Mouse (Mus musculus): Measurements from ENCODE around the gene Cnot2. TPM values are rescaled to one million over a fixed set of nuclear protein-coding genes. Genes with fewer than 3 reads are reported as not detected.
A peak's percentile ranks its signal among the peaks of the same experiment; 100 is the strongest.
"Not testable (repeated sequence)": the region's sequence is repeated elsewhere in the genome, so short reads cannot be mapped to it uniquely, and the experiment has no call there.

Gene Cnot2
- polyA plus RNA-seq, 1 experiment from 2014 or later, result 76.3 TPM

GRCm38 (mm10) chr10:116580591-116581358 is 536 bp downstream of the Cnot2 start:
- ATAC-seq, result peak; percentile 85
- Histone ChIP-seq H3K9ac (ENCODE audit: low read depth, low read length) (peak overlapping the region; percentile 97), H3K27me3 (replicated peaks; ENCODE audit: control insufficient read depth, insufficient read depth, low read length) (no peaks in the 10 kb centered on the region), H3K4me2 (ENCODE audit: low read length) (peak overlapping the region; percentile 58), H3K4me1 (ENCODE audit: control insufficient read depth, insufficient read depth, low read depth, low read length) (peaks cover 10% of the 10 kb centered on the region), H3K9me3 (ENCODE audit: control insufficient read depth, low read length) (no peaks in the 10 kb centered on the region), H3K27ac (ENCODE audit: low read depth, low read length) (peak overlapping the region; percentile 98), H3K4me3 (ENCODE audit: low read length) (peak overlapping the region; percentile 79), H3K36me3 (ENCODE audit: control insufficient read depth, insufficient read depth, low read length) (peaks cover 9% of the 10 kb centered on the region)
- WGBS, result under 1% methylated on average over 38 of the region's 71 CpGs

- peaks cover 3% of the 10 kb centered on the region for H3K36me3 ChIP-seq (ENCODE audit: control insufficient read depth, insufficient read depth, low read length)
- no peak overlapping the region for H3K9ac ChIP-seq (ENCODE audit: low read depth, low read length)
- H3K9me3 ChIP-seq (ENCODE audit: control insufficient read depth, low read length), result no peaks in the 10 kb centered on the region
- no peak overlapping the region for H3K4me3 ChIP-seq (ENCODE audit: low read length)
- peak overlapping the region; percentile 58; the same call in 1 of the 2 replicates for H3K4me2 ChIP-seq (ENCODE audit: low read length)
- H3K27ac ChIP-seq (ENCODE audit: low read depth, low read length), result no peak overlapping the region
- H3K4me1 ChIP-seq (ENCODE audit: control insufficient read depth, insufficient read depth, low read depth, low read length), result peaks cover 10% of the 10 kb centered on the region
- no peak for ATAC-seq
- no peaks in the 10 kb centered on the region for H3K27me3 ChIP-seq (replicated peaks; ENCODE audit: control insufficient read depth, insufficient read depth, low read length)
Measured at GRCm38 (mm10) chr10:116579478-116579877, 1.8 kb downstream of the Cnot2 start.

GRCm38 (mm10) chr10:116578375-116578774 is 2.9 kb downstream of the Cnot2 start:
- Histone ChIP-seq H3K4me3 (ENCODE audit: low read length) (no peak overlapping the region), H3K4me1 (ENCODE audit: control insufficient read depth, insufficient read depth, low read depth, low read length) (peaks cover 10% of the 10 kb centered on the region), H3K27ac (ENCODE audit: low read depth, low read length) (no peak overlapping the region), H3K9ac (ENCODE audit: low read depth, low read length) (no peak overlapping the region), H3K36me3 (ENCODE audit: control insufficient read depth, insufficient read depth, low read length) (no peaks in the 10 kb centered on the region), H3K27me3 (replicated peaks; ENCODE audit: control insufficient read depth, insufficient read depth, low read length) (no peaks in the 10 kb centered on the region), H3K9me3 (ENCODE audit: control insufficient read depth, low read length) (no peaks in the 10 kb centered on the region), H3K4me2 (ENCODE audit: low read length) (no peak overlapping the region)
- ATAC-seq, result no peak

GRCm38 (mm10) chr10:116577181-116577580 is 4.1 kb downstream of the Cnot2 start:
- ATAC-seq, result no peak
- no peaks in the 10 kb centered on the region for H3K27me3 ChIP-seq (replicated peaks; ENCODE audit: control insufficient read depth, insufficient read depth, low read length)
- no peak overlapping the region for H3K9ac ChIP-seq (ENCODE audit: low read depth, low read length)
- no peak overlapping the region for H3K27ac ChIP-seq (ENCODE audit: low read depth, low read length)
- H3K4me1 ChIP-seq (ENCODE audit: control insufficient read depth, insufficient read depth, low read depth, low read length), result peaks cover 5% of the 10 kb centered on the region
- H3K36me3 ChIP-seq (ENCODE audit: control insufficient read depth, insufficient read depth, low read length), result no peaks in the 10 kb centered on the region
- 87% methylated on average over 3 of the region's 3 CpGs for WGBS
- H3K9me3 ChIP-seq (ENCODE audit: control insufficient read depth, low read length), result no peaks in the 10 kb centered on the region
- no peak overlapping the region for H3K4me3 ChIP-seq (ENCODE audit: low read length)
- H3K4me2 ChIP-seq (ENCODE audit: low read length), result no peak overlapping the region

GRCm38 (mm10) chr10:116576071-116576470 is 5.2 kb downstream of the Cnot2 start:
- not testable (repeated sequence) for H3K4me1 ChIP-seq (ENCODE audit: control insufficient read depth, insufficient read depth, low read depth, low read length); H3K36me3 ChIP-seq (ENCODE audit: control insufficient read depth, insufficient read depth, low read length); H3K9me3 ChIP-seq (ENCODE audit: control insufficient read depth, low read length); H3K27ac ChIP-seq (ENCODE audit: low read depth, low read length); H3K9ac ChIP-seq (ENCODE audit: low read depth, low read length); ATAC-seq; H3K27me3 ChIP-seq (replicated peaks; ENCODE audit: control insufficient read depth, insufficient read depth, low read length); H3K4me3 ChIP-seq (ENCODE audit: low read length); H3K4me2 ChIP-seq (ENCODE audit: low read length)
- 83% methylated on average over 2 of the region's 2 CpGs for WGBS

GRCm38 (mm10) chr10:116570526-116570925 is 10.8 kb downstream of the Cnot2 start:
- no peak for ATAC-seq
- WGBS, result 83% methylated on average over 7 of the region's 7 CpGs
- Histone ChIP-seq H3K36me3 (ENCODE audit: control insufficient read depth, insufficient read depth, low read length) (no peaks in the 10 kb centered on the region), H3K27me3 (replicated peaks; ENCODE audit: control insufficient read depth, insufficient read depth, low read length) (no peaks in the 10 kb centered on the region), H3K9ac (ENCODE audit: low read depth, low read length) (no peak overlapping the region), H3K27ac (ENCODE audit: low read depth, low read length) (no peak overlapping the region), H3K4me1 (ENCODE audit: control insufficient read depth, insufficient read depth, low read depth, low read length) (no peaks in the 10 kb centered on the region), H3K4me2 (ENCODE audit: low read length) (no peak overlapping the region), H3K9me3 (ENCODE audit: control insufficient read depth, low read length) (no peaks in the 10 kb centered on the region), H3K4me3 (ENCODE audit: low read length) (no peak overlapping the region)

- Histone ChIP-seq H3K4me3 (ENCODE audit: low read length) (no peak overlapping the region), H3K27me3 (replicated peaks; ENCODE audit: control insufficient read depth, insufficient read depth, low read length) (no peaks in the 10 kb centered on the region), H3K9ac (ENCODE audit: low read depth, low read length) (no peak overlapping the region), H3K27ac (ENCODE audit: low read depth, low read length) (no peak overlapping the region), H3K4me2 (ENCODE audit: low read length) (no peak overlapping the region), H3K36me3 (ENCODE audit: control insufficient read depth, insufficient read depth, low read length) (no peaks in the 10 kb centered on the region), H3K9me3 (ENCODE audit: control insufficient read depth, low read length) (no peaks in the 10 kb centered on the region), H3K4me1 (ENCODE audit: control insufficient read depth, insufficient read depth, low read depth, low read length) (no peaks in the 10 kb centered on the region)
- WGBS, result 68% methylated on average over 1 of the region's 1 CpGs
- no peak for ATAC-seq
Measured at GRCm38 (mm10) chr10:116568539-116568938, 12.8 kb downstream of the Cnot2 start.

GRCm38 (mm10) chr10:116567491-116568405 is 13.6 kb downstream of the Cnot2 start:
- no peak for ATAC-seq
- H3K4me3 ChIP-seq (ENCODE audit: low read length), result no peak overlapping the region
- H3K4me1 ChIP-seq (ENCODE audit: control insufficient read depth, insufficient read depth, low read depth, low read length), result no peaks in the 10 kb centered on the region
- WGBS, result 85% methylated on average over 7 of the region's 7 CpGs
- H3K9ac ChIP-seq (ENCODE audit: low read depth, low read length), result no peak overlapping the region
- H3K4me2 ChIP-seq (ENCODE audit: low read length), result no peak overlapping the region
- no peak overlapping the region for H3K27ac ChIP-seq (ENCODE audit: low read depth, low read length)
- H3K9me3 ChIP-seq (ENCODE audit: control insufficient read depth, low read length), result no peaks in the 10 kb centered on the region
- no peaks in the 10 kb centered on the region for H3K36me3 ChIP-seq (ENCODE audit: control insufficient read depth, insufficient read depth, low read length)
- H3K27me3 ChIP-seq (replicated peaks; ENCODE audit: control insufficient read depth, insufficient read depth, low read length), result no peaks in the 10 kb centered on the region

GRCm38 (mm10) chr10:116566492-116566891 is 14.8 kb downstream of the Cnot2 start:
- not testable (repeated sequence) for H3K9ac ChIP-seq (ENCODE audit: low read depth, low read length); H3K4me3 ChIP-seq (ENCODE audit: low read length); H3K27ac ChIP-seq (ENCODE audit: low read depth, low read length); H3K36me3 ChIP-seq (ENCODE audit: control insufficient read depth, insufficient read depth, low read length); H3K4me1 ChIP-seq (ENCODE audit: control insufficient read depth, insufficient read depth, low read depth, low read length); H3K9me3 ChIP-seq (ENCODE audit: control insufficient read depth, low read length); H3K27me3 ChIP-seq (replicated peaks; ENCODE audit: control insufficient read depth, insufficient read depth, low read length); ATAC-seq; H3K4me2 ChIP-seq (ENCODE audit: low read length)
- WGBS, result 93% methylated on average over 4 of the region's 4 CpGs
